Mouse (Mus musculus) ES-CJ7 (cell line): ENCODE results near the gene Tgfb1i1.

Experiments
- DNase-seq: peaks from one replicate; pipeline ENCODE4 v3.0.0; 2011; ENCODE audit warnings: low read depth, low spot score

Tgfb1i1 gene

GRCm38 (mm10) chr7:128288923-128289544 lies 42.4 kb downstream of the Tgfb1i1 start:
- no peak for DNase-seq

GRCm38 (mm10) chr7:128294785-128295184 lies 48.2 kb downstream of the Tgfb1i1 start:
- no peak for DNase-seq

GRCm38 (mm10) chr7:128296514-128296913 lies 49.9 kb downstream of the Tgfb1i1 start:
- DNase-seq, result no peak

- DNase-seq, result no peak
These were observed 50.6 kb downstream of the Tgfb1i1 start for GRCm38 (mm10) chr7:128297291-128297616.

GRCm38 (mm10) chr7:128297617-128298480 lies 51.2 kb downstream of the Tgfb1i1 start, which contains the start of gene BC017158:
Gene BC017158, minus strand, starts transcription at chr7:128298170.
- DNase-seq, result peak; percentile 63

- no peak for DNase-seq
These were observed 52.1 kb downstream of the Tgfb1i1 start for GRCm38 (mm10) chr7:128298481-128299342.

GRCm38 (mm10) chr7:128300952-128301351 lies 54.3 kb downstream of the Tgfb1i1 start:
- DNase-seq, result no peak

GRCm38 (mm10) chr7:128302151-128302550 lies 55.5 kb downstream of the Tgfb1i1 start:
- no peak for DNase-seq

GRCm38 (mm10) chr7:128304198-128304597 lies 57.6 kb downstream of the Tgfb1i1 start:
- DNase-seq, result no peak

- DNase-seq, result peak; percentile 51
These were observed 58.3 kb downstream of the Tgfb1i1 start for GRCm38 (mm10) chr7:128304907-128305306.
